Mouse (Mus musculus) brain, adult 2 months (tissue): ENCODE data around the gene Dnttip2.
"Not testable (repeated sequence)": the region's sequence is repeated elsewhere in the genome, so short reads cannot be mapped to it uniquely, and the experiment has no call there.

Experiments
- DNase-seq: peaks from one replicate; pipeline ENCODE4 v3.0.0; 2011; ENCODE audit warnings: low read depth, low spot score

Dnttip2 gene

DNA sequence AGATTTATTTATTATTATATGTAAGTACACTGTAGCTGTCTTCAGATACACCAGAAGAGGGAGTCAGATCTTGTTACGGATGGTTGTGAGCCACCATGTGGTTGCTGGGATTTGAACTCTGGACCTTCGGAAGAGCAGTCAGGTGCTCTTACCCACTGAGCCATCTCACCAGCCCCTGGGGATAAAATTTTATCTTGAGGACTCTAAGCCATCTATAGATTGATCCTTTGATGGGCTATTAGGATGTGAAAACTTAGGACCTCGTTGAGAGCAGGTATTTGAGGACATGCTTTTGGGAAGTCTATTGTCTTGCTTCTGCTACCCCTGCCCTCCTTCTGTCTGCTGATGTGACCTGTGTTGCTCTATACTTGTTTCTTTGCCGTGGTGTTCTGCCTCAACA, 15.2 kb downstream of the Dnttip2 start:
- not testable (repeated sequence) for DNase-seq

DNA sequence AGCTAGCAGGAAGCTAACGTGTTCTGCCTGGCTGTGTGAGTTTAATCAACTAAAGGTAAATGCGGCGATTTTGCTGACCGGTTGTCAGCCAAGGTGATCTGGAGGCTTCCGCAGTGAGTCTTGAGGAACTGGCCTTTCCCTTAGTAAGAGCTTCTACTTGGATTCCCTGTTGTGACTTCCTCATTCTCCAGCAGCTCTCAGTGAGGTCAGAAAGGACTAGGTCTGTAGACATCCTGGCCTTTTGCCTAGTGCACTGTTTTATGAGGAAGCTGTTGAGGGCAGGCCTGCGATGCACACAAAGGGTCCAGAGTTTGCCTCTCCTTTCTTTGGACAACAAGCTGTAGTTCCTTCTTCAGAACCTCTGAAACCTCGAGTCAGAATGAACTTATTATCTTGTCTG, 16.5 kb downstream of the Dnttip2 start:
- peak; percentile 65 for DNase-seq

DNA sequence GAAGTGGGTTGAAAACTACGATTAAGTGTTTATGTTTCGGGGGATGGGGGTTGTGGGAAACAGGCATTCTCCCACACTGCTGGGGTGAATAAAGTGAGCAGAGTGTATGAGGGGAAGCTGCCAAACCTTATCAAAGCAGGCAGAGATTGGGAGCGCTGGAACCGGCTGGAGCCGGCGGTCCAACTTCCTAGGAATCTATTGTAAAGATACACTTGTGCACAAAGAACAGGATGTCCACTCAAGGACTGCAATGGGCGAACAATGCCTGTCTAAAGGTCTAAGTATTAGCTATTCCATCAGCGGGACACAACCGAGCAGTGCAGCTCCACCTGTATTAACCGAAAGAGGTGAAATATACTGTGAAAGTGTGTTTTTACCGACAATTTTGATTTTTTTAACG, 17.6 kb downstream of the Dnttip2 start:
- DNase-seq, result no peak

DNA sequence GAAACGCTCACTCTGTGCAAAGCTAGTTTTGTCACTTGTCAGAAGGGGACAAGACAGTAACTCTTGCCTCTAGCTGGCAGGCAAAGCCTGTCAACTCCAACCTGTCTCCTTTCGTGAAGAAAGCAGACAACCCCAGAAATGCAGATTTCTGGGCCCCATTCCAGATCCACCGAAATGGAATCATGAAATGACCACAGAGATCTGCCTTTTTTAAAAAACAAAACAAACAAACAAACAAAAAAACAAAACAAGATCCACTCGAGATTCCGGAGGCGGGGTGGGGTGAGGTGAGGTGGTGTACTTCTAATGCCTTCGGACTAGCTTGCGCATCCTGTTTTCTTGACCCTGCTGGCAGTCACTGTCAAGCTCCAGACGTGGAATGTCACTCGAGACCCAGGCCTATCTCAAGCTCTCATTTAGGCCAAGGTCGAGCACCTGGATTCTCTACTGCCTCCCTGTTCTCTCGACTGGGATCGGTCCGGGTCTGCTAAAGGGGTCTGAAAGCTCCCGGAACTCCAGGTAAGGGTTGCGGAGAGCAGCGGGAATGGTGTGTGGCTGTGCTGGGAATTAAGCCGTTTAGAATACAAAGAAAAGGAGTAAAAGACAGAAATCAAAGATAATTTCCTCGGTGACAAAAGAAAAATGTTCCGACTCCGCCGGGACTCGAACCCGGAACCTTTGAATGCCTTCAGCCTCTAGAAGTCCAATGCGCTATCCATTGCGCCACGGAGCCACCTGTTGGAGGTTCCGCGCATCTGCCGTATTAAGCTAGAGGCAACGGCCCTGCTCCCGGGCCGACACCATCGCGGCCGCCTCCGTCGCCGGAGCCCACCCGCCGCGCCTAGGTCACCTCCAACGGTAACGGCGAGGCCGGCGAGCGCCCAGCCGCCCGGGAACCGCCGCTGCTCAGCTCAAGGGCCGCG, 18.4 kb downstream of the Dnttip2 start:
- DNase-seq, result peak; percentile 94

DNA sequence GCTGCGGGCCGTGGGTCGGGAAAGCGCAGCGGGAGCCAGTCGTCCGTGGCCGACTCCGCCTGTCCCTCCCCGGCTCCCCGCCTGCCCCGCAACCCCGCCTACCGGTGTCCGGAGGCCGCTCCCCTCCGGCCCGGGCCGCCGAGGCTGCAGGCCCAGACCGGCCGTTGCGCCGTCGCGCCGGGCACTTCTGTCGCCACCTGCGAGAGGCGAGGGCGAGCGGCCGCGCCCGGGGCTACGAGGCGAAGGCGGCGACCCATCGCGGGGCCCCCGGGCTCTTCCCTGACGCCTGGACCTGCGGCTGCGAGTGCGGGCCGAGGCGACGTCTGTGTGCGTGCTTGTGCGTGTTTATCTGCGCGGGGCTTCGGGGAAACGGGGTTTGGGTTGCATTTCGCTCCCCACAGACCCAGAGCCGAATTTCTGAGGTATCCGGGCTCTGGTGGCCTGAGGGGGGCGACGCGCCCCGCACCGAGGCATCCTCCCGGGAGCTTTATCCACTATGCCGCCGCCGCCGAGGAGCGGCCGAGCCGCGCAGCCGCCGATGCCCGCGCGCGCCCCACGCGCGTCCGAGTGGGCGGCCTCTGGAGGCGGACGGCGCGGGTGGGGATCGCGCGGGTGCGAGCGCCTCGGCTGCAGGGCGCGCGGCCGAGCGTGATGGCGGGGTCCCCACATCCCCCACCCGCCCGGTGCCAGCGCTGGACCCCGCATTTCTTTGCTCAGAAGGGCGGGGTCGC, 19.2 kb downstream of the Dnttip2 start:
- DNase-seq, result peak; percentile 84

DNA sequence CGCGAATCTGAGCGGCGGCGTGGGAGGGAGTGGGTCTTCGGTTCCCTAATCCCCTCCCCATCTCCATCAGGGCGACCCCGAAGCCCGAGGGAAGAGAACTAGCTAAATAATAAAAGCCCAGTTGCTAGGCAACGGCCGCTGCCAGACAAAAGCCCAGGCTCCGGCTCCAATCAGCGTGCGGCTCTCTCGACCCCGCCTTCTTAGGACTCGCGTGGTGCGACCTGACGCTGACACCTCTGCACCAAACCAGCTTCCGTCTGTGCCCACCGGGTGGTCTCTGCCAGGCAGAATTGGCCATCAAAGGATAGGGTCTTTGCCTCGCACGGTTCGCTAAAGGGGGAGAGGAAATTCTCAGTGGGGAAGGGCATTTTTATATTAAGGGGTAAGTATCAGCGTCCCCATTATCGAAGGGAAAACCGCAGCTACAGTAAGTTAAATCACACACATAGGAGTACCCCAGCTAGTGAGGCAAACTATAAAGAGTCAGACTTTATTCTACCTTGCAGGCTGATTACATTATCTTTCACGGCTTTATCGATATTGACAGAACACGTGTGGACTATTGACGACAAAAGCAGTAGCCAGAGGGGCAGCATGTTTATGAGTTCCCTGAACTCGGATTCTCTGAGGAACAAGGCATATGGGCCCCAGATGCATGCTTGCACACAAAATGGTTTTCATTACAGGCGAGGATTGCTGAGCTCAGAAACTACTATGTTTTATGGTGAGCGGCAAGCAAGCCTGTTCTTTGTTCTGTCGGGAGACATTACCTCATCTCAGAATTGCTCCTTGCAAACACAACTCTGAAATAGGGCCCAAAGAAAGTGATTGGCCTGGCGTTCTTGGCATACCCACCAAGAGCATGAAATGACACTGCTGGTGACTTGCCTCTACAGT, 20.0 kb downstream of the Dnttip2 start, which contains the start of gene Bcar3:
Gene Bcar3 (plus strand): TSS at position 183 of the 897 bp plus-strand sequence.
- DNase-seq, result peak; percentile 97

DNA sequence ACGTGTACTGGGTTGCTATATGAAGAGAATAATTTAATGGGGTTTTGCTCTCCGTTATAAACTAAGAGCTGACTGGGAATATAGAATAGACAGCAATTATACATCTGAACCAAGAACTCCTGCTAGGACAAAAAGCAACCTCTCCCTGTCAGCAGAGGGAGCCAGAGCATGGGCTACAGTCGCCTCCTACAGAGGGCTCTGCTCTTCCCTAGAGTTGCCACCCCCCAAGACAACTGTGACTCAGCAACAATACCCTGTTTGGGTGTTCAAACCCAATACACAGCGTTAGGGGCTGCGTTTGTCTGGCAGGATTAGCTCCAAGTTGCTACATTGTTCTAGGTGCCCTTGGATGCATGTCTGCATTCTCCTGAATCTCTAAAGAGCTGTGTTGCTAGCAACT, 21.3 kb downstream of the Dnttip2 start:
- peak; percentile 91 for DNase-seq

DNA sequence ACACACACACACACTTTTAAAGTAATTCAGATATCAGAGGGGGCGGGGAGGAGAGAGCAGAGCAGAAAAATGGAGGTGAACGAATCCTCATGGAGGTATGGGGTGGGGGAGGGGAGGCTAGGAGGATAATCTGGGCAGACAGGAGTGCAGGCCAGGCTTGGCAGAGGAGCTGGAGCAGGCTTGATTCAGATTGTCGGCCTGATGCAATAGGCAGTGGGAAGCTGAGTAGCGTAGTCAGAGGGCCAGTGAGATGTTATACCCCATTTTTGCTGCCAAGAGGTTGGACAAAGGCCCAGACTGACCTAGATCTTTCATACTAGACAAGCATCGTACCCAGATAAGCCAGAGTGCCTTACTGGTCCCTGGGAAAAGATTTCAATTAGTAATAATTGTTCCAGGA, 22.8 kb downstream of the Dnttip2 start:
- DNase-seq, result peak; percentile 63

DNA sequence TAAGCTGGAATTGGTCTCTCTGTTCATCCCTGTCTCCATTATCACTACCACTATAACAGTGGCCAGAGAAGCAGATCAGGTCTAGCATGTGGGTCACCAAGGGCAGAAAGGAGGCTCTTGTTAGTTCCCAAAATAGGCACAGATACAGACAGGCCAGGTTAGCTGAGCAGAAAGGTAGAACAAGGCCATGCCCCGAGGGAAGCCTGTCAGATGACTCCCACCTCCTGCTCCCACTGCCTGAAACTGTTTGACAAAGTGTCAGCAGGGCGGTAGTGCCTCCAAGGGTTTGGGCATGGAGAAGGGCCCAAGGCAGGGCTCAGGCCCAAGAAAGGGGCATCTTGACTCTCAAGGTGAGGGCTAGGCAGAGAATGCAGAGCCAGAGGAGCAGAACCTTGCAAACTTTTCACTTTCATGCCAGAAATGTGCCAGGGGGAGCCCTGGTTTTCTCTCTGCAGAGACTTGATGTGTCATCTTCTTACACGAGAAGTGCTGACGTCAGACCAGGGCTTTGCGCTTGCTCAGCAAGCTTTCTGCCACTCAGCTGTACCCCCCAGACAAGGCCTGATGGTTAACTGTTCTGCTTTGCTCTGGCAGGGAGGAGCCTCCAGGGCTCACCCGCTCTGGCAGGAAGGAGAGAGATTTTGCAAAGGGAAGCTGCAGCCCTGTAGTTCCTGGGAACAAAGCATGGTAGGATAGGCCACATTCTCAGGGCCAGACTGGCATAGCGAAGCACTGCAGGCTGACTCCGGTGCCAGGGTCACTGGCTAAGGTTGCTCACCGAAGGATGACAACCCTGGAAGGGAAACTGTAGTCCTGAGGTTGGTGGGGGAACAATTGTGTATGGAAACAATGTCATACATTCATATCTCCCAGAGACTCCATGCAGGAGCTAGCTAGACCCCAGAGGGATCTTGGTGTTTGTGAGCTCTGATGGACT, 27.1 kb downstream of the Dnttip2 start:
- peak; percentile 95 for DNase-seq

DNA sequence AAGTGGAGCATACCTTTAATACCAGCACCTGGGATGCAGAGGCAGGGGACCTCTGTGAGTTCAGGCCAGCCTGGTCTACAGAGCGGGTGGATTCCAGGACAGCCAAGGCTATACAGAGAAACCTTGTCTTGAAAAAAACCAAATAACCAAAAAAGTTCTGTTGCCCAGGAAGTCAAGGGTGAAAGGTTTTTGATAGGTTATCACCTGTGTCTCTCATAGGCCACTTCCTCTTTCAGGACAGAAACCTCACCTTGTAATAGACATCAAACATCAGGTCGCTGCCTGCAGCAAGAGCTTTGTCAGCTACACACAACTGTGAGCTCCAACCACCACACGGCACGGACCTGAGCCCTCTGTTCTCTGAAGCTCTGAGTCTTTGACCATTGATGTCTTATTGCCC, 30.4 kb downstream of the Dnttip2 start:
- no peak for DNase-seq

DNA sequence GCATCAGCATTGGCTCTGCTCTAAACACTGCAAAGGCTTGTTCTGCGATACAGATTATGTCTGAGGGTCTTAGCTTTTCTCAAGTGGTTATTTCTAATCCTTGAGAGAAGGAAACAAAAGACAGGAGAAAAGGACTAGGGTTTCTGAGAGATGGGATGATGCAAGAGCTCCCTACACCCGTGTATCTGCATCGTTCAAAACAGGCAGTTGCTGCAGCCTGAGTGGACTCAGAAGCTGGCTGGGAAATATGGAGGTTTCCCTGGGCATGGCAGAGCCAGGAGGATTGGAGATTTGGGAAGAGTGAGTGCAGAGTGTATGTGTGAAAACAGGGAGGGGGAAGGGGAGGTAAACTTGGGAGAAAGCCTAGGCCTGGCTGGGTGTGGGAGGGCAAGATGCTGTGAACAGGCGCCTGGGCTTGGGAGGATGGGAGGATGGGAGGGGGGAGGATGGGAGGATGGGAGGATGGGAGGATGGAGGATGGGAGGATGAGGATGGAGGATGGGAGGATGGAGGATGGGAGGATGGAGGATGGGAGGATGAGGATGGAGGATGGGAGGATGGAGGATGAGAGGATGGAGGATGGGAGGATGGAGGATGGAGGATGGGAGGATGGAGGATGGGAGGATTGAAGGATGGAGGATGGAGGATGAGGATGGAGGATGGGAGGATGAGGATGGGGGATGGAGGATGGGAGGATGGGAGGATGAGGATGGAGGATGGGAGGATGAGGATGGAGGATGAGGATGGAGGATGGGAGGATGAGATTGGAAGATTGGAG, 33.9 kb downstream of the Dnttip2 start:
- no peak for DNase-seq

DNA sequence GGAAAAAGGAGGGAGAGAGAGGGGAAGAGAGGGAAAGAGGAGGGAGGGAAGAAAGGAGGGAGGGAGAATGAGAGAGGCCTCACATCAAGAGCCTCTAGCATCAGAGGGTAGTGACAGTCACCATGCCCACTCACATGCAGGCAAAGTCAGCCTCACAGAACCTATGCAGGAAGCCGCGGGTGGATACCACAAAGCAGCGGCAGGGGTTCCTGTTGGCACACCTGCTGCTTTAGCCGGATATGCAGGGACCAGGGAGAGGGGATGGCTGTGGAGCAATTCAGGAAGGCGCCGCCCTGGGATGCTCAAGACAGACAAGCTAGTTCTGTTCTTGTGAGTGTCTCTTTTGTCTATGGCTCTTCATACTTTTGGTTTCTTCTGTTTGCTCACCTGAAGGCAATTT, 34.8 kb downstream of the Dnttip2 start:
- DNase-seq, result no peak

DNA sequence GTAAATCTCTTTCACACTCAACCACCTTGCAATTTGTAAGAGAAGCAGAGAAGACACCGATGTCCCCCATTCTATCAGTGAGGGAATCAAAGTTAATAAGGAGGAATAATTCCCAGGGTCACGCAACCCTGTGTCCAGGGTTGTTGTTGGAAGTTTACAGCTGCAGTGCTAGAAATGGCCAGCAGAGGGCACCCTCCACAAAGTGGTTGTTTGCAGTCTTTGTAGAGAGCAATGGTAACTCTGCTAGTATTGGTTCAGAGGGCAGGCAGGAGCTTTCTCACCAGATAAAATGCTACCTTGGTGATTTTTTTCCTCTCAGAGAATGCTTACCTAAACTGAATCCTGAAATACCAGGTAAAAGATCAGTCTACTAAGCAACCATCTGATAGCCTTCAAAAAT, 37.9 kb downstream of the Dnttip2 start:
- DNase-seq, result peak; percentile 84

DNA sequence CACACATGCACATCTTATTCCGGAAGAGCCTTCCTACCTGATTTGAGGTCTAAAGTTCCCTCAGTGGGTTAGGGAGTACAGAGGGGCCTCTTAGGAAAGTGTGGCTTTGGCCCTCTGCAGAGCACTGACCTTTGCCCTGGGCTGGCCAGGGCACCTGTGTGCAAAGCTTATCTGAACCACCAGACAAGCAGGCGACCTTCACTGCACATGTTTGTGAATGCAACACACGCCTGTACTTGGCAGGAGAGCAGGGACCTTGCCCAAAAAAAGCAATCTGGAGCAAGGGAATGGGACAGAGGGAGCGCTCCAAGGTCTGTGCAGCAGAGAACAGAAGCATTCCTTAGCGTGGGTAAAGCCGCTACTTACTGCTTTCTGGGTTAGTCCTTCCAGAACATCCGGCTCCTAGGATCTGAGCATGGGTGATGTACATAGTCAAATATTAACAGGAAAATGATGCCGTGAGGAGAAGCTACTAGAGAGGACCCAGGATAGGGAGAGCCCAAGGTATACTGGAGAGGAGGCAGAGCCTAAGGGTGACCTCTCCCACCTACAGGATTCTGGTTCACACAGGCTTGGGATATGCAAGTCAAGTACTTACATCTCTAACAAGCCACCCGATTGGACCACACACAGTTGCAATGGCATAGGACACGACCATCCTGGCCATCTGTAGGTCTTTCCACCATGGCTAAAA, 38.9 kb downstream of the Dnttip2 start:
- no peak for DNase-seq

DNA sequence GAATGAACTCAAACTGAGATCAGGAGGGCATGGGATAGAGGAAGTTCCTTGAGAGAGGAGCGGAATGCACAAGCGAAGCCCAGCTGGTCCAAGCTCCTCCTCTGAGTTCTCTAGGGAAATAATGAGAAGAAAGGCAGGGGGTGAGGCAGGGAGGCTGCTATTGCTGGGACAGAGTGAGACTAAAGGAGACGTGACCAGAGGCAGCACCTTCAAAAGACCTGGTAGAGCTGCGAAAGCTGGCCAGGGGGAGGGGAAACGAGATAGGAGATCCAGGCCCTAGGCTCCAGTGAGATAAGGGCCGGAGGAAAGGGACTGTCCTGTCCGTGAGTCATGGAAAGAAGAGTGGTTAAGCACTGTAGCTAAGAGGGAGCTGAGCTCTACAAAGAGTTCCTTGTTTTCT, 39.7 kb downstream of the Dnttip2 start:
- no peak for DNase-seq

DNA sequence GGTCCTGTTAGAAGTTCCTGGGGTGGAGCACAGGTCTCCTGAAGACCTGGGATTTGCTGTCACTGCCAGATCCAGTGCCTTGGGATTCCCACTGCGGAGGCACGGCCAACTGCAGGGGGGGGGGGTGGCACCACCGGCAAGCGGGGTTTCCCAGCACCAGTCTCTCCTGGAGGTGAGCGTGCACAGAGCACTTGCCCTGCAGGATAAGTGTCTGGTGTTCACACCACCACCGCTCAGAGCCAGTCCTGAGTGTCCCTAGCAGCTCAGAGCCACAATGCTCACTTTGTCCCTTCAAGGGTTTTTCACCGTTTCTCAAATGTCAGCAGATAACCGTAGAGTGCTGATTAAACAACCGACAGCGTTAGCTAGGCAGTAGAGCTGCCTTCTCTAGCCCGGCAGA, 42.4 kb downstream of the Dnttip2 start:
- no peak for DNase-seq

DNA sequence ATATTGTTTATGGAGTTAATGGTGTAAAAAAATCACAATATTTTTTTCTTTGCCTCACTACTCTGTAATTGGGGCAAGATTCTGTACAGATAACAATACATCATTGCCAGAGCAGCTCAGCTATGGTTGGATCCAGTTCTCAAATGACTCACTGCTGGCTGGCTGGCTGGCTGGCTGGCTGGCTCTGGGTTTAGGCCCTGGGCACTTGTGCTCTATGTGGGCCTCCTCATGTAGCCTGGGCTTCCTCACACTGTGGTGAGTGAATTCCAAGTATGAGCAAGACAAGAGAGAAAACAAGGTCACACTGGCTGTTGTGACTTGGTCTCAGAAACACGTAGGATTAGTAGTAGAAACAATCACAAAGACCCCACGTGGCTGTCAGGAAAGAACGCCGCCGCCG, 43.2 kb downstream of the Dnttip2 start:
- DNase-seq, result peak; percentile 33

DNA sequence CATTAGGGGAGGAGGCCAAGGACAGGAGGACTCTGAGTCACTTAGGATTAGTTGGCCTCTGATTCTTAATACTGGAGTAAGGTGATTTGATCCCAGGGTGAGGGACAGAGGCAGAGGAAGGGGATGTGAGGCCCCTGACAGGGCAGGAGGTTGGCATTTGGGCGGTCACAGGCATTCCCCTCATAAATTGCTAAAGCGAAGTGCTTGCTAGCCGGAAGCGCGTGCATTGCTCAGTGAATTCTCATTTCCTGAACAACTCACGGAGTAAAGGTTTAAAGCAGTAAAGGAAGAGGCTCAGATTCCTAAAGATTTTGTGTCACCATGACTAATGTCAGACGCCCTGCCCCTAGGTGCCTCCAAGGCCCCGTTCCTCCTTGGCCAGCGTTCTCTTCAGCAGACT, 48.0 kb downstream of the Dnttip2 start:
- no peak for DNase-seq

DNA sequence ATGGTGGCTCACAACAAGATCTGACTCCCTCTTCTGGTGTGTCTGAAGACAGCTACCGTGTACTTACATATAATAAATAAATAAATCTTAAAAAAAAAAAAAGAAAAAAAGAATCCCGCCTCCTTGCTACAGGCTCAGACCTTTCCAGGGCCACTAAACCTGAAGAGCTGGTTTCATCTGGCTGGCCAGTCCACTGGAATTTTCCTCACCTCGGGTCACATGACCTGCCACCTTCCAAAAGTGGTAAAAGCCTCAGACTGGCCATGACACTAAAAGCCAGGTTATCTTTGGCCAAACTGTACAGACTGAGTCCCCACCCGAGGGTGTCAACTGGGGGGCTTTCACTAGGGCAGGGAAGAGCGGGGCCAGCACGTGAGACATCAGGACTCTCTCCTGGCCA, 49.7 kb downstream of the Dnttip2 start:
- DNase-seq, result no peak
